Mouse (Mus musculus) limb, embryonic 11.5 days (tissue): ENCODE measurements around the gene Gpr62. TPM values are rescaled to one million over a fixed set of nuclear protein-coding genes. Genes with fewer than 3 reads are reported as not detected.

Experiments
- ATAC-seq: fragments of 200-750 bp; cut with Nextera tagmentation; 2 replicates; pipeline ENCODE4 v1.8.0; 2017; ENCODE audit warnings: low read depth; ENCODE audit not compliant: insufficient number of reproducible peaks, low FRiP score, low TSS enrichment
- DNase-seq: peaks from one replicate; pipeline ENCODE4 v3.0.0-alpha.2; 2015; ENCODE audit warnings: low spot score
- H3K27ac ChIP-seq: fragments of 300-500 bp; sonication (generic); replicated peaks from 2 replicates; pipeline ENCODE4 v1.5.1; 2014; ENCODE audit warnings: low read depth, mild to moderate bottlenecking, low read length
- H3K27me3 ChIP-seq: fragments of 300-500 bp; sonication (generic); 2 replicates; pipeline ENCODE4 v1.6.1; 2014; ENCODE audit warnings: mild to moderate bottlenecking, low read length, mixed read lengths; ENCODE audit not compliant: control insufficient read depth, insufficient read depth
- H3K36me3 ChIP-seq: fragments of 300-500 bp; sonication (generic); 2 replicates; pipeline ENCODE4 v1.6.1; 2014; ENCODE audit warnings: mild to moderate bottlenecking, low read length, moderate library complexity, mixed read lengths; ENCODE audit not compliant: control insufficient read depth, insufficient read depth
- H3K4me1 ChIP-seq: fragments of 300-500 bp; sonication (generic); 2 replicates; pipeline ENCODE4 v1.6.1; 2014; ENCODE audit warnings: low read length, mixed read lengths; ENCODE audit not compliant: control insufficient read depth, insufficient read depth
- H3K4me2 ChIP-seq: fragments of 300-500 bp; sonication (generic); 2 replicates; pipeline ENCODE4 v1.6.1; 2014; ENCODE audit warnings: low read depth, mild to moderate bottlenecking, moderate library complexity; ENCODE audit not compliant: severe bottlenecking
- H3K4me3 ChIP-seq: fragments of 300-500 bp; sonication (generic); 2 replicates; pipeline ENCODE4 v1.5.1; 2014; ENCODE audit warnings: low read depth, low read length
- H3K9ac ChIP-seq: fragments of 300-500 bp; sonication (generic); 2 replicates; pipeline ENCODE4 v1.6.1; 2014; ENCODE audit warnings: mild to moderate bottlenecking, low read length
- H3K9me3 ChIP-seq: fragments of 300-500 bp; sonication (generic); 2 replicates; pipeline ENCODE4 v1.6.1; 2016; ENCODE audit warnings: low read length; ENCODE audit not compliant: control insufficient read depth
- whole genome bisulfite sequencing: fragments of 180-500 bp; shearing (Covaris S2); extraction: QIAGEN DNeasy Blood & Tissue Kit; methylation state at CpG from one replicate; pipeline ENCODE4 v1.1.7; 2014; 5-methylcytosine and 5-hydroxymethylcytosine counted together
- polyA plus RNA-seq: library from polyadenylated mRNA; unstranded; fragments of >200 nt; fragmentation: Nextera tagmentation; extraction: Ambion mirVana; gene quantifications from 2 replicates; pipeline ENCODE4 v1.2.1, GENCODE M21; 2014

Gpr62 gene
- polyA plus RNA-seq, 1 experiment from 2014 or later = 0.24 TPM

- peak overlapping the region; percentile 9; the same call in 1 of the 2 replicates for H3K9ac ChIP-seq
- H3K4me3 ChIP-seq = no peak overlapping the region
- no peak for DNase-seq
These were observed 2.3 kb downstream of the Gpr62 start for GRCm38 (mm10) chr9:106463122-106464063.

GRCm38 (mm10) chr9:106462430-106462800, 3.3 kb downstream of the Gpr62 start:
- ATAC-seq = no peak
- Histone ChIP-seq H3K9me3 (no peaks in the 10 kb centered on the region), H3K4me2 (no peak overlapping the region), H3K9ac (no peak overlapping the region), H3K36me3 (peaks cover 10% of the 10 kb centered on the region), H3K4me3 (no peak overlapping the region), H3K4me1 (peaks cover 21% of the 10 kb centered on the region), H3K27me3 (no peaks in the 10 kb centered on the region), H3K27ac (no peak overlapping the region)
- WGBS = 87% methylated on average over 12 of the region's 12 CpGs
- no peak for DNase-seq

More at GRCm38 (mm10) chr9:106463122-106464063, 2.3 kb downstream of the Gpr62 start:
- H3K36me3 ChIP-seq = peaks cover 10% of the 10 kb centered on the region
- no peak overlapping the region for H3K4me2 ChIP-seq
- WGBS = 82% methylated on average over 21 of the region's 21 CpGs
- H3K27ac ChIP-seq = no peak overlapping the region
- no peaks in the 10 kb centered on the region for H3K27me3 ChIP-seq
- no peaks in the 10 kb centered on the region for H3K9me3 ChIP-seq
- ATAC-seq = no peak
- H3K4me1 ChIP-seq = peaks cover 14% of the 10 kb centered on the region

- H3K36me3 ChIP-seq = peaks cover 10% of the 10 kb centered on the region
- H3K9me3 ChIP-seq = no peaks in the 10 kb centered on the region
- 83% methylated on average over 16 of the region's 16 CpGs for WGBS
- no peak overlapping the region for H3K9ac ChIP-seq
- peaks cover 27% of the 10 kb centered on the region for H3K4me1 ChIP-seq
- H3K4me2 ChIP-seq = no peak overlapping the region
- ATAC-seq = no peak
- H3K4me3 ChIP-seq = no peak overlapping the region
- no peaks in the 10 kb centered on the region for H3K27me3 ChIP-seq
- H3K27ac ChIP-seq = no peak overlapping the region
- DNase-seq = no peak
These were observed 3.9 kb downstream of the Gpr62 start for GRCm38 (mm10) chr9:106461641-106462429.

- Histone ChIP-seq H3K4me1 (peaks cover 35% of the 10 kb centered on the region), H3K9me3 (no peaks in the 10 kb centered on the region), H3K27ac (no peak overlapping the region), H3K4me2 (no peak overlapping the region), H3K9ac (no peak overlapping the region), H3K36me3 (peaks cover 10% of the 10 kb centered on the region), H3K4me3 (no peak overlapping the region), H3K27me3 (no peaks in the 10 kb centered on the region)
- DNase-seq = no peak
- no peak for ATAC-seq
- WGBS = 95% methylated on average over 9 of the region's 9 CpGs
These were observed 4.7 kb downstream of the Gpr62 start for GRCm38 (mm10) chr9:106461026-106461415.

- H3K36me3 ChIP-seq = peaks cover 10% of the 10 kb centered on the region
- no peak overlapping the region for H3K27ac ChIP-seq
- no peaks in the 10 kb centered on the region for H3K27me3 ChIP-seq
- ATAC-seq (no peak), DNase-seq (no peak)
- no peak overlapping the region for H3K9ac ChIP-seq
- H3K4me2 ChIP-seq = no peak overlapping the region
- 74% methylated on average over 18 of the region's 18 CpGs for WGBS
- peaks cover 37% of the 10 kb centered on the region for H3K4me1 ChIP-seq
- H3K4me3 ChIP-seq = no peak overlapping the region
- H3K9me3 ChIP-seq = no peaks in the 10 kb centered on the region
These were observed 5.2 kb downstream of the Gpr62 start for GRCm38 (mm10) chr9:106460401-106461025.

- Histone ChIP-seq H3K4me3 (no peak overlapping the region), H3K4me1 (peaks cover 40% of the 10 kb centered on the region), H3K27me3 (no peaks in the 10 kb centered on the region), H3K36me3 (peaks cover 10% of the 10 kb centered on the region), H3K4me2 (no peak overlapping the region), H3K9me3 (no peaks in the 10 kb centered on the region), H3K27ac (no peak overlapping the region), H3K9ac (no peak overlapping the region)
- DNase-seq (no peak), ATAC-seq (no peak)
- WGBS = 85% methylated on average over 15 of the region's 15 CpGs
These were observed 5.8 kb downstream of the Gpr62 start for GRCm38 (mm10) chr9:106459946-106460345.

- Histone ChIP-seq H3K4me2 (no peak overlapping the region), H3K9ac (no peak overlapping the region), H3K27ac (no peak overlapping the region), H3K27me3 (no peaks in the 10 kb centered on the region), H3K4me1 (peaks cover 36% of the 10 kb centered on the region), H3K4me3 (no peak overlapping the region), H3K36me3 (peaks cover 6% of the 10 kb centered on the region; the same call in 1 of the 2 replicates), H3K9me3 (no peaks in the 10 kb centered on the region)
- no peak for ATAC-seq
- DNase-seq = no peak
- 79% methylated on average over 5 of the region's 5 CpGs for WGBS
These were observed 7.8 kb downstream of the Gpr62 start for GRCm38 (mm10) chr9:106457920-106458319.

GRCm38 (mm10) chr9:106457163-106457559, 8.6 kb downstream of the Gpr62 start:
- no peak for ATAC-seq

More at GRCm38 (mm10) chr9:106457163-106457559, 8.6 kb downstream of the Gpr62 start:
- no peaks in the 10 kb centered on the region for H3K9me3 ChIP-seq
- H3K9ac ChIP-seq = peak overlapping the region; percentile 84
- H3K36me3 ChIP-seq = peaks cover 6% of the 10 kb centered on the region; the same call in 1 of the 2 replicates
- no peak for DNase-seq
- peak overlapping the region; percentile 62; the same call in 1 of the 2 replicates for H3K27ac ChIP-seq
- H3K27me3 ChIP-seq = no peaks in the 10 kb centered on the region
- peak overlapping the region; percentile 14; the same call in 1 of the 2 replicates for H3K4me3 ChIP-seq
- peaks cover 43% of the 10 kb centered on the region for H3K4me1 ChIP-seq
- 47% methylated on average over 9 of the region's 9 CpGs for WGBS
- H3K4me2 ChIP-seq = peak overlapping the region; percentile 79
